20 mouse cellular contexts compared by ENCODE assay signal in the genomic region with DNA sequence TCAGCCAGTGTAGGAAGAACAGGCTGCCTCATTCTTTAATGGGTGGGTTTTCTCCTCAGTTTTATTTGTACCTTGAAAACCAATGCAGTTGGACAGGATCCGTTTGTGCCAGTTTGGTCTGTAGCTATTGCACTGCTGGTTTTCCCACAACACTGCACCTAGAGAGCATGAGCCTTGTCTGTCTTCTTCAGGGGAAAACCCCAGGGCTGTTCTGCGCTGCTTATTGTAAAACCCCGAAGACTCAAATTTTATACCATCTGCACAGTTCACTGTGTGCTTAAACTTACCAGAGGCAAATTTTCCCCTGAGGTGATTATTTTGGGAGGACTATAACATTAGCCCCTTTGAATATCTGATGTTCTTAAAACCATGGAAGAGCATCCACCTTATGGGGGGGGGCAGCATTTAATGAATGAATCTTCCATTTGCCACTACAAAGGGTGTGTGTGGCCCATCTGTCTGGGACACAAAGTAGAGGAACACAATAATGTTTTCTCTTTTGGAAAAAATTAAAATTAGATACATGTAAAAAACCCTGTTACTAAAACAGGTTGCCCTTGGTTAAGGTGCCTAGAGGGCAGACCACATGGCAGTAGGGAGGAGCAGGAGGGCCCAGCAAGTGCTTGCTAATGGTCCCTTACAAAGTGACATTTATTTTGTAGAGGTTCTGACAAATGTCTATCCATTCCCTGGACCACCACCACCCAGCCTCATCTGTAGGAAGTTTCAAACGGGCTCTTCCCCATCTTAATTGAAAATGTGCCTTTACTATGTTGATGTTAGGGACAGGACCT. TPM values are rescaled to one million over a fixed set of nuclear protein-coding genes. Genes with fewer than 3 reads are reported as not detected.
A peak's percentile ranks its signal among the peaks of the same experiment; 100 is the strongest.
DNase-seq lines count a peak whose midpoint lies in the region; ATAC-seq and TF ChIP-seq lines count a peak whose summit lies in the region.
"Had no signal": no experiment of that assay in that cellular context is flagged by ENCODE, and none has a peak within 500 bp of the region (broad histone marks: within the 10 kb centered on the region; RNA-seq: fewer than 3 reads in every experiment).

No protein-coding gene starts in this region.

- peak; percentile 41 for ATAC-seq in activated CD4-positive, CD25-positive, alpha-beta regulatory T cell, adult 4 months
- ATAC-seq in erythroblast, adult 5-6 weeks (replicated peaks; ENCODE audit: low FRiP score, poor library complexity, severe bottlenecking): no peak
- ATAC-seq: intestine, postnatal 0 days had no signal

- no peak for DNase-seq in gastrocnemius, adult 2 months
- no peak for DNase-seq in gastrocnemius, postnatal 36 days
- DNase-seq in CD4-positive, CD25-positive, alpha-beta regulatory T cell, adult 2 months (ENCODE audit: low read depth, low spot score): peak; percentile 22
- DNase-seq in frontal cortex, postnatal 10 days (ENCODE audit: low spot score in 2 of 2): no peak
- DNase-seq: adrenal gland, postnatal 10 days; adrenal gland, postnatal 36 days; cerebellum, adult 9-11 months; embryo, embryonic 11 days; gastrocnemius, postnatal 25 days; heart, postnatal 36 days; kidney, adult 2 months had no signal

- peak overlapping the region; percentile 48; the same call in 1 of the 2 replicates for H3K27ac ChIP-seq in gastrocnemius, adult 2 months
- H3K27ac ChIP-seq: embryonic facial prominence, embryonic 10.5 days; embryonic facial prominence, embryonic 13.5 days; forebrain, embryonic 10.5 days; hindbrain, embryonic 10.5 days had no signal

- H3K4me3 ChIP-seq in gastrocnemius, adult 2 months: no peak overlapping the region
- H3K4me3 ChIP-seq: embryonic facial prominence, embryonic 10.5 days; embryonic facial prominence, embryonic 13.5 days; forebrain, embryonic 10.5 days; forebrain, embryonic 13.5 days; hindbrain, embryonic 10.5 days; hindbrain, embryonic 13.5 days had no signal

- no peak for TF ChIP-seq CTCF in gastrocnemius, adult 2 months (IDR thresholded peaks at IDR 0.05)

- intact Hi-C loops in gastrocnemius, adult 2 months (cut with DNase I): no loop called here
- intact Hi-C loops in gastrocnemius, postnatal 36 days (cut with DNase I): no loop called here

RNA-seq across cellular contexts. Expression of a gene that starts 58.1 kb away (rescaled TPM):
- total RNA-seq in gastrocnemius, adult 2 months (2021): 10 to 100 TPM; 26.1 to 28.6 TPM
- 10 to 100 TPM; 21.9 to 22.5 TPM for total RNA-seq in gastrocnemius, postnatal 36 days (2021)
- polyA plus RNA-seq in activated CD4-positive, CD25-positive, alpha-beta regulatory T cell, adult 4 months (2017; shearing (Covaris generic)): under 1 TPM; 0.44 to 0.88 TPM
- total RNA-seq in erythroblast, adult 5-6 weeks (2015; ENCODE audit: low replicate concordance): not detected in 2 replicates
- total RNA-seq in erythroblast, adult 5-6 weeks (2017; ENCODE audit: low replicate concordance): 0.51 and 1.7 TPM in 2 replicates

Comparison
In these comparisons a context has a peak if more than half of its experiments do, and no peak if none do; other contexts are left out.
1. RNA of a gene that starts 58.1 kb away (total RNA-seq): 26.1 to 28.6 TPM in gastrocnemius, adult 2 months and 21.9 to 22.5 TPM in gastrocnemius, postnatal 36 days; 0.51 to 1.7 TPM in erythroblast, adult 5-6 weeks; every median in the first group is over 4 times any median in the second.